Mouse (Mus musculus) A20 (cell line): ENCODE data around the gene Usp26.
A peak's percentile ranks its signal among the peaks of the same experiment; 100 is the strongest.

Experiments
- DNase-seq: peaks from one replicate; pipeline ENCODE4 v3.0.0-alpha.2; 2011; ENCODE audit warnings: low read depth, low spot score

Usp26 gene

DNA sequence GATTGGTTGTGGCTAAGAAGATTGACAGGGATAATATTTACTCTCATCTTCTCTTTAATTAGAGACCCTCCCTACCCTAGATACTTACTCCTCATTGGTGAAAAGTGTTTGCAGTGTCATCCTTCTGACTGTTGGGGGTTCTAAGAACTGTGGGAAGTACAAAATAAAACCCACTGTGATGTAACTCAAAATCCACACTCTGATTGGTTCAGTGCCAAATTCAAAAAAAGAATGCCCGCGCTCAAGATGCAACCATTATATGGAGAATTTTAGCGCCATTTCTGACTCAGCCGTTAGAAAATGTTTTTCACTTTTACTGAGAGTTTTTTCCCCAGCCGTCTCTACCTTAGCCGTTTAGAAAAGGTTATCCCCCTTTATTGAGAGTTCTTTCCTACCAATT is at the start of gene Usp26:
Gene Usp26, minus strand, starts transcription at position 101 of the 400 bp plus-strand sequence.
- DNase-seq = no peak

DNA sequence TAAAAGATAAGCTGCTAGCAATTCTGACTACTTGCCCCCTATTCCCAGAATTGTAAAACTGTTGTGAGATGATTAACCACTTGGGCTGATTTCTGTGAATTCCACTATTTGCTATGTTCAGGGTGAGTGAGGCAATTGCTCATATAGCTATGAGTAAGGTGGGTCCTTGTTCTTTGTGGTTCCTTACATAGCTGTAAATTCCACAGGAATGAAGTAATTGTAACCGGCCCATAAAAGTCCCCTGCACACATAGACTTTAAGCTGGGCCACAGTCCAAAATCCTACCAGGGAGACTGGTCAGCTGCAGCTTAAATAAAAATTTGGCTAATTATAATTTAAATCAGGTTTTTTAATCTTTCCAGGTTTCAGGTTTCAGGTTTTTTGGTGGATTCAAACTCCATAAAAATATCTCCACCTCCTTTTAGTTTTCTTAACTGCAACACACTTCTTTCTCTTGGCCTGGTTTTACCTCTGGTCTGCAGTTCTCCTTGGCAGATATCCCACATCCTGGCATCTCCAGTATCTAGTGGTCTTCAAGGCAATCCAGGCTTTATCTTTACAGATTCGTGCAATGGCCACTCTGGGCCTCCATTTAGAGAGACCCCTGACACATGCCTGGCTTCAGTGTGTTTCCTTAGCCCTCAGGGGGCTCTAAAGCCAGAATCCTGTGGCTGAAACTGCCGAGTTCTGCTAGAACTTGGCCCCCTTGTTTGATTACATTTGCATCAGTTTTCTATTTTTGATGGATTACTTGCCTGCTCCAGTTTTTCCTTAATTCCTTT is 13.6 kb upstream of the Usp26 start:
- no peak for DNase-seq

- DNase-seq = peak; percentile 3
These were observed 33.6 kb downstream of the Usp26 start for GRCm38 (mm10) chrX:51767457-51767856.

GRCm38 (mm10) chrX:51736450-51736849 is 64.6 kb downstream of the Usp26 start:
- peak; percentile 17 for DNase-seq

- no peak for DNase-seq
These were observed 86.8 kb downstream of the Usp26 start for GRCm38 (mm10) chrX:51714086-51714745.

DNA sequence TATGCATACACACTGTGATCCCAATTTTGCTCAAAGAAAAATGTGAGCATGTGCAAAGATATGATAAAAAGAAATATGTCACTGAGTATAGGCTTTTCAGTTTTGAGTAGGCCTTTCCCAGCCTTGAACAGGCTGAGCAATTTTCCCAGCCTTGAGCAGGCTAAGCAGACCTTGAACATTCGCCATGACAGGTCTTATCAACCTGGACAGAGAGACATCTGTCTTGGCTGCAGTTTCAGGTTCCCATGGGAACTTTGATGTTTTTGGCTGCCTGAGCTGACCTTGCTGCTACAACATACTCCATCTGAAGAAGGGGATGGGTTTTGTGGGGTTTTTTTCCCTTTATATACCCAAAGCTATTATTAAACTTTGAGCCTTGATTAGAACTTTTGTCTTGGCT is 88.0 kb downstream of the Usp26 start:
- no peak for DNase-seq
